Mouse (Mus musculus): Measurements from ENCODE around the gene Arsb.
A peak's percentile ranks its signal among the peaks of the same experiment; 100 is the strongest.

The Arsb gene

GRCm38 (mm10) chr13:93889991-93890390 lies 118.6 kb downstream of the Arsb start:
- no peak for DNase-seq (ENCODE audit: low spot score in 2 of 2)

- DNase-seq (ENCODE audit: low spot score in 2 of 2), result no peak
These were observed 119.8 kb downstream of the Arsb start for GRCm38 (mm10) chr13:93891276-93891675.

GRCm38 (mm10) chr13:93892101-93892500 lies 120.7 kb downstream of the Arsb start:
- no peak for DNase-seq (ENCODE audit: low spot score in 2 of 2)

GRCm38 (mm10) chr13:93894105-93894504 lies 122.7 kb downstream of the Arsb start:
- DNase-seq (ENCODE audit: low spot score in 2 of 2), result no peak

GRCm38 (mm10) chr13:93895430-93895829 lies 124.0 kb downstream of the Arsb start:
- no peak for DNase-seq (ENCODE audit: low spot score in 2 of 2)

GRCm38 (mm10) chr13:93897943-93898826 lies 126.8 kb downstream of the Arsb start:
- DNase-seq (ENCODE audit: low spot score in 2 of 2), result no peak

DNA sequence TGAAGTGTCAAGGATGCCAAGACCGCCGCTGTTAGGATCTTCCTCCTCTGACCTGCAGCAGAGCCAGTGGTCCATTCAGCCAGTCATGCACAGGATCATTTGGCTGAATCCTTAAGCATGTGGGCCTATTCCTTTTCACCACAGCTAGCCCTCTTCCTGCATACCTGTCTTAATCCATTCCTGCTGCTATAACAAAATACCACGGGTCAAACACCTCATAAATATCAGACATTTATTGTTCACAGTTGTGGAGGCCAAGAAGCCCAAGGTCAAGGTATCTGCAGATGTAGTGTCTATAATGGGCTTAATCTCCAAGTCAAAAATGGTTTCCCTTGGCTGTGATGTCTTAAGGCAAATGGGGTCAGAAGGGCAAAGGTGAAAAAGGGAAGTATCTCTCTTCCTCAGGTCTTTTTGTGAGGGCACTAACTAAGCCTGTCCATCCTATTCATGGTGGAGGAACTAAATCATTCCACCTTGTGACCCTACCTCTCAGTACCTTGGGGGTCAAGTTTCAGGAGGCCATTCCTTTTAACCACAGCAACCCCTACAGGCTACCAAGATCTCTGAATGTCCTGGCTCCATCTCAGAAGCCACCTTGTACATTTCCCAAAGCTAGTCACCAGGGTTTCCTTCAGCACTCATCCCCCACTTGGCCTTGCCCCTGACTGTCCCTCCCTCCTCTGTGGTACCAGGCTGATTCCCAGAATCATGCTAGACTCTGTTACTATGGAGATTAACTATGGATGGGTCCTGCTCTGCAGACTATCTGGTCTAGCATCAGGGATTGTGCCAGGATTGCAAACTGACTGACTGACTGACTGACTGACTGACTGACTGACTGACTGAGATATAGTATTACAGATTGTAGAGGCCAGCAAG lies 128.2 kb downstream of the Arsb start:
- DNase-seq (ENCODE audit: low spot score in 2 of 2), result no peak

GRCm38 (mm10) chr13:93900934-93901626 lies 129.7 kb downstream of the Arsb start:
- peak in 1 of 2 experiments; percentile 42 for DNase-seq (ENCODE audit: low spot score in 2 of 2)

DNA sequence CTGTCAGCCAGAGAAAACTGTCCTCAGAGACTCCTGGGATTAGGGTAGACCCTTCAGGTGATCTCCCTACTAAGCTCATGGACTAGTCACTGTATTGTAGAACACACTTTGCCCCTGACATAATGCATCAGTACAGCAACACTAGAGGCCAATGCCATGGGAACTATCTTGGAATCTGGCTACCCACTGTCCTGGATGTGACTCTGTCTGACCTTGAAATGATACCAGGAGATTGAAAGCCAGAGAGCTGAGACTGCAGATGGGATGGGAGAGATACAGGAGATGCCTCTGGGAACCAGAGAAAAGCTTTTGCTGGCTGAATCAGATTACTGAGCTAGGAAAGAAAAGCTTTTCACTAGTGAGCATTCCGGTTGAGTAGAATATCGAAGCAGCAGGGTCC lies 130.7 kb downstream of the Arsb start:
- DNase-seq (ENCODE audit: low spot score in 2 of 2), result no peak

DNA sequence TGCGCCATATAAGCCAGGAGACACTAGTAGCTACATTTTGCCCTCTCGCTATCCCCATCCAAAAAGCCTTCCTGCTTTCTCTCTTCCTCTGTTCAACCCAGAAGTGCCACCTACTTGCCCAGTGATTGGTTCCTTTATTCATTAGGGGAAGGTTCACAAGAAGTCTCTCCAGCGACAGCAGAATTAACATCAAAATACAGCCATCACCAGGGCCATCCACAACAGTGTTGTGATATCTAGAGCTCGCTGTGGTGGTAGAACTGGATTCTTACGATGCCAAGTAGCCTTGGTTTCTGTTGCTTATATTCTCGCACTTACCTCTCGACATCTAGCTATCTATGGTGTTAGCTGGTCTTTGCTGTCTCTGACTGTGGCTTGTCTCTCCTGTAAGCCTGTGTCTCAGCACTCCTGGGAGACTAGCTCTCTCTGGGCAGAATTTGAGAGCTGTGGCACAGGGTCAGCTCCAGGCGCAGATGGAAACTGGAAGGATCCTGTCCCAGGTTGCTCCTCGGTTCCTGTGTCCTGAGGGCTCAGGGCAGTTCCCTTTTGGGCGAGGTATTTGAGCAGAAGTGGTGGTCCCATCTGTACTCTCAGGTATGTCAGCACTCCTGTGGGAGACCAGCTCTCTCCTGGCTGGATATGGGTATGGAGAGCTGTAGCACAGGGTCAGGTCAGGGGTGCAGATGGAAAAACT lies 135.3 kb downstream of the Arsb start:
- DNase-seq (ENCODE audit: low spot score in 2 of 2), result no peak

- no peak for DNase-seq (ENCODE audit: low spot score in 2 of 2)
These were observed 136.5 kb downstream of the Arsb start for GRCm38 (mm10) chr13:93907971-93908370.

- DNase-seq (ENCODE audit: low spot score in 2 of 2), result no peak
These were observed 138.4 kb downstream of the Arsb start for GRCm38 (mm10) chr13:93909847-93910246.

DNA sequence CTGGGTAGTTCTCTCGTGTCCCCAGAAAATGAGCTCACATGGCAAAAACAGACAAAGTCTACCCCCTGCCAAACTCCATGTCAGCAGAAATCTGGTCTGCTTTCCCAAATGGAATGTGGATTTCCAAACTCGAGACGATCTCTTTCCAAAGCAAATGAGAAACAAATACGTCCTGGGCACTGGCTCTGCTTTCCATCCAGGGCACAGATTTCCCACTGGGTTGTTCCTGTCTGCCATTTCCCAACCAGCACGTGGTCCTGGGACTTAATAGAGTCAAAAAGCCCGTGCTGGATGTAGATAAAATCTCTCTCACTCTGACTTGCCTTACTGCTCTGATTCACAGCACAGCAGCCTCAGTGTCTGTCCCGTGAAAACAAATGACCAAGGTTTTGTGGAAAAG lies 139.6 kb downstream of the Arsb start:
- DNase-seq (ENCODE audit: low spot score in 2 of 2), result no peak

- DNase-seq (ENCODE audit: low spot score in 2 of 2), result no peak
These were observed 141.0 kb downstream of the Arsb start for GRCm38 (mm10) chr13:93912326-93912915.

GRCm38 (mm10) chr13:93914206-93914605 lies 142.8 kb downstream of the Arsb start:
- no peak for DNase-seq (ENCODE audit: low spot score in 2 of 2)

DNA sequence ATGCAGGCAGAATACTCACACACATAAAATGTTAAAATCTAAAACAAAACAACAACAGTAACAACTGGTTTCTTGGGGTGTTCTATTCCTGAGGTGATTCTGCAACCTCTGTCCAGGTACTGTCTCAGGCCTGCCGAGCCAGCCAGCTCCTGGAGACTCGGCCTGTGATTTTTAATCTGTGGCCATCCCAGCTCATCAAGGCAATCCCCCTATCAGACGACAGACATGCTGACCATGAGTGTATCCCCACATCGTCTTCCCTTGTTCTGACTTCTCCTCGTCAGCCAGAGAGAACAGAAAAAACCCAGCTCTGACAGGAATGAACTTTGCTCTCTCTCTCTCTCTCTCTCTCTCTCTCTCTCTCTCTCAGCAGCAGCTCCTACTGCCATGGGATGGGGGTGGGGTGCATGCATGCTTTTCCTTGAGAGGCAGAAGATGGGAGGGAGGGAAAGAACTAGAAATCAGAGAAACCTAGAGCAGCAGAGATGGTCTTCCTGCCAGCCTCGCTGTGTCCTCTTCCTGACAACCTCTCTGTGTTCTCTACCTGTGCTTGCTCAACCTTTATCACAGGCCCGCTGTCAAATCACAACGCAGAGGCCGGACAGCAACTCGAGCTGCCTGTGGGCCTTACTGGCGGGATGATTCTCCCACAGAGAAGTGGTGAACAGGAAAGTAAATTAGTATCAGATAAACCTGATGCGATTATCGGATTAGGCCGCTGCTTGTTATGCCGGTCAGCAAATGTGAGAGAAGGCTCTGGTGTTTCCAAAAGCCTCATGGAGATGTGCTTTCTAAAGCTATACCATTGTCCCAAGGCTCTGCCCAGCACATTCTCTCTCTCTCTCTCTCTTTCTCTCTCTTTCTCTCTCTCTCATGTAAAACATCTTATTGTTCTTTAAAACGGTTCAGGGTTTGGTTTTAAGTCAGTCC lies 144.5 kb downstream of the Arsb start:
- DNase-seq (ENCODE audit: low spot score in 2 of 2), result no peak

- DNase-seq (ENCODE audit: low spot score in 2 of 2), result no peak
These were observed 148.1 kb downstream of the Arsb start for GRCm38 (mm10) chr13:93919536-93919935.

- no peak for DNase-seq (ENCODE audit: low spot score in 2 of 2)
These were observed 148.8 kb downstream of the Arsb start for GRCm38 (mm10) chr13:93920080-93920785.

- DNase-seq (ENCODE audit: low spot score in 2 of 2), result no peak
These were observed 149.4 kb downstream of the Arsb start for GRCm38 (mm10) chr13:93920786-93921300.

All from frontal cortex, postnatal 36 days (tissue).